Mouse (Mus musculus) erythroblast, embryonic 14.5 days (primary cell): ENCODE data around the gene Gm17617.

Source experiments
- GATA1 ChIP-seq: IDR thresholded peaks from 2 replicates; pipeline ENCODE4 v1.6.1; 2012; ENCODE audit warnings: low read length, inconsistent platforms, mixed read lengths
- TAL1 ChIP-seq: IDR thresholded peaks from 3 replicates; pipeline ENCODE4 v1.6.1; 2012; ENCODE audit warnings: low read length, inconsistent platforms, mixed read lengths

DNA sequence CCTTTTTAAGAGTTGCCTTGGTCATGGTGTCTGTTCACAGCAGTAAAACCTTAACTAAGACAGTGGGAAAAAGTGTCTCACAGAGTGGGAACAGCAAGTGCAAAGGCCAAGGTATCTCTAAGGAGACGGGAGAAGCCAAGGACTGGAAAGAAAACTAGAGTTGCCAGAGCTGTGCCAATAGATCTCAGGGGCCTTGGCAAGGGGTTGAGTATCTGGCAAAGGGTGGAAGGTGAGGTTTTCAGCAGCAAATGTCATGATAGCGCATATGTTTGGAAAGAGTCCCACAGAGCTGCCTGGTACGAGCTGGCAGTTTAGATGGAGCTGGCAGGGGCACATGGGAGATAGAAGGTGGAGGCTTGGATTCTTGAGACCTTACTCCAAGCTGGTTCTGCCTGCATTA is 46.2 kb upstream of the Gm17617 start:
- TF ChIP-seq GATA1 (no peak), TAL1 (no peak)
